Mouse (Mus musculus) spleen, adult 2 months (tissue): ENCODE data around the gene Ddit4l.

Experiments
- CTCF ChIP-seq: fragments of 200-500 bp; IDR thresholded peaks from 2 replicates; pipeline ENCODE4 v1.5.1; 2011; ENCODE audit warnings: mild to moderate bottlenecking, inconsistent platforms; ENCODE audit not compliant: insufficient read depth, insufficient read length, insufficient replicate concordance; ENCODE audit errors: extremely low read depth
- POLR2A ChIP-seq: fragments of 200-500 bp; IDR thresholded peaks from 2 replicates; pipeline ENCODE4 v1.6.1; 2011; ENCODE audit warnings: low read depth, low read length, inconsistent platforms

DNA sequence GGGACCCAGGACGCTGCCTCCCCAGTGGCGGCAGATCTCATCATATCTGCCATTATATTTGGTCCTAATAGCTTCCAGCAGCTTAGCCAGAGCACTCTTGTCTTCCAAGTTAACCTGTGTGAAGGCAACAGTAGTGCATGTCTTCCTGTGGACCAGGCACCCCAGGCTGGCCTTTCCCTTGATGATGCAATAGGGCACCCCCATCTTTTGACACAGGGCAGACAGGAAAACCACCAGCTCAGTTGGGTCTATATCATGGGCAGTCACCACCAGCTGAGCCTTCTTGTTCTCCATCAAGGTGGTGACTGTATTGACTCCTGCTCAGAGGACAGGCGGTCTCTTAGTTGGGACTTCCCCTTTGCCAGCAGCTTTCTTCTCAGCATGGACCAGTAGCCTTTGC, 22.7 kb downstream of the Ddit4l start:
- TF ChIP-seq CTCF (no peak), POLR2A (no peak)
